Mouse (Mus musculus): Measurements from ENCODE around the gene Fbp1. TPM values are rescaled to one million over a fixed set of nuclear protein-coding genes. Genes with fewer than 3 reads are reported as not detected.
A peak's percentile ranks its signal among the peaks of the same experiment; 100 is the strongest.
"Not testable (repeated sequence)": the region's sequence is repeated elsewhere in the genome, so short reads cannot be mapped to it uniquely, and the experiment has no call there.

Fbp1 gene
- polyA plus RNA-seq, 1 experiment: not detected

GRCm38 (mm10) chr13:62856305-62856675, 31.8 kb downstream of the Fbp1 start:
- H3K27me3 ChIP-seq (ENCODE audit: control insufficient read depth, insufficient read depth, insufficient read length): peaks cover 6% of the 10 kb centered on the region
- H3ac ChIP-seq (ENCODE audit: control insufficient read depth, insufficient read length, low read depth): no peak overlapping the region
- no peak overlapping the region for H3K4me3 ChIP-seq (ENCODE audit: insufficient read depth, poor library complexity, severe bottlenecking)
- TF ChIP-seq CTCF (IDR thresholded peaks at IDR 0.05; ENCODE audit: control insufficient read depth, insufficient read depth, insufficient read length): peak; percentile 94
- TF ChIP-seq MYOD1 (IDR thresholded peaks at IDR 0.05; ENCODE audit: control insufficient read depth, insufficient read length, low read depth): peak; percentile 60
- TF ChIP-seq MAX (IDR thresholded peaks at IDR 0.05): peak; percentile 99
- TF ChIP-seq MYOG (IDR thresholded peaks at IDR 0.05; ENCODE audit: control insufficient read depth, extremely low read depth, insufficient read length): no peak
- TF ChIP-seq CEBPB (IDR thresholded peaks at IDR 0.05; ENCODE audit: low read depth): no peak
- H3K79me3 ChIP-seq (ENCODE audit: low read depth): no peaks in the 10 kb centered on the region
- no peaks in the 10 kb centered on the region for H3K36me3 ChIP-seq (ENCODE audit: control insufficient read depth, insufficient read depth)
- H3K79me2 ChIP-seq (ENCODE audit: control insufficient read depth, insufficient read depth): no peaks in the 10 kb centered on the region

- H3K79me3 ChIP-seq (ENCODE audit: low read depth): no peaks in the 10 kb centered on the region
- no peaks in the 10 kb centered on the region for H3K36me3 ChIP-seq (ENCODE audit: control insufficient read depth, insufficient read depth)
- H3K4me3 ChIP-seq (ENCODE audit: insufficient read depth, poor library complexity, severe bottlenecking): no peak overlapping the region
- peaks cover 8% of the 10 kb centered on the region for H3K27me3 ChIP-seq (ENCODE audit: control insufficient read depth, insufficient read depth, insufficient read length)
- H3ac ChIP-seq (ENCODE audit: control insufficient read depth, insufficient read length, low read depth): no peak overlapping the region
- no peak for TF ChIP-seq MYOG (IDR thresholded peaks at IDR 0.05; ENCODE audit: control insufficient read depth, extremely low read depth, insufficient read length)
- no peak for TF ChIP-seq MYOD1 (IDR thresholded peaks at IDR 0.05; ENCODE audit: control insufficient read depth, insufficient read length, low read depth)
- no peak for TF ChIP-seq CEBPB (IDR thresholded peaks at IDR 0.05; ENCODE audit: low read depth)
- no peak for TF ChIP-seq CTCF (IDR thresholded peaks at IDR 0.05; ENCODE audit: control insufficient read depth, insufficient read depth, insufficient read length)
- TF ChIP-seq USF1 (IDR thresholded peaks at IDR 0.05; ENCODE audit: low read depth): no peak
- no peak for TF ChIP-seq MAX (IDR thresholded peaks at IDR 0.05)
- TF ChIP-seq FOSL1 (IDR thresholded peaks at IDR 0.05; ENCODE audit: insufficient read depth, low read length, poor library complexity, severe bottlenecking): no peak
- no peaks in the 10 kb centered on the region for H3K79me2 ChIP-seq (ENCODE audit: control insufficient read depth, insufficient read depth)
Measured at GRCm38 (mm10) chr13:62855396-62856304, 32.4 kb downstream of the Fbp1 start.

GRCm38 (mm10) chr13:62854666-62855065, 33.4 kb downstream of the Fbp1 start:
- Histone ChIP-seq H3K27me3 (ENCODE audit: control insufficient read depth, insufficient read depth, insufficient read length) (peaks cover 12% of the 10 kb centered on the region), H3K79me3 (ENCODE audit: low read depth) (no peaks in the 10 kb centered on the region), H3K36me3 (ENCODE audit: control insufficient read depth, insufficient read depth) (no peaks in the 10 kb centered on the region), H3K79me2 (ENCODE audit: control insufficient read depth, insufficient read depth) (no peaks in the 10 kb centered on the region), H3ac (ENCODE audit: control insufficient read depth, insufficient read length, low read depth) (no peak overlapping the region), H3K4me3 (ENCODE audit: insufficient read depth, poor library complexity, severe bottlenecking) (no peak overlapping the region)
- TF ChIP-seq MAX (IDR thresholded peaks at IDR 0.05): no peak
- peak; percentile 80 for TF ChIP-seq CTCF (IDR thresholded peaks at IDR 0.05; ENCODE audit: control insufficient read depth, insufficient read depth, insufficient read length)

DNA sequence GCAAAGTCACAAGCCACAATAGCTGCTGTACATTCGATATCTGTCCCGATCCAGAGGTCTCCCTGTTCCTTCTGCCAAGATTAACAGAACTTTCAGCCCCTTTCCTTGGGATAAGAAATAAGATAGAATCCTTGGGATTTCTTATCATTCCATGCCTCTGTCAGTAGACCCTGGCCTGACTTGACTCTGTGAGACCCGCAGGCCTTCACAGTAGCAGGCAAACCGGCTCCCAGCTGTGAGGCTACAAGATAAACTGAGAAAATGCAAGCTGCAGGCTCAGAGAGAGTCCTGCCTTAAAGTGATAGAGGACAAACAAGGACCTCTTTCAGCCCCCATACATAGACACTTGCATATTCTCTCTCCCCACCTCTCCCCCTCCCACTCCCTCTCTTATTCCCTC, 54.7 kb downstream of the Fbp1 start:
- Histone ChIP-seq H3K27me3 (ENCODE audit: control insufficient read depth, insufficient read depth, insufficient read length) (no peaks in the 10 kb centered on the region), H3K79me3 (ENCODE audit: low read depth) (no peaks in the 10 kb centered on the region), H3K36me3 (ENCODE audit: control insufficient read depth, insufficient read depth) (no peaks in the 10 kb centered on the region), H3ac (ENCODE audit: control insufficient read depth, insufficient read length, low read depth) (no peak overlapping the region), H3K4me3 (ENCODE audit: insufficient read depth, poor library complexity, severe bottlenecking) (no peak overlapping the region), H3K79me2 (ENCODE audit: control insufficient read depth, insufficient read depth) (no peaks in the 10 kb centered on the region)
- TF ChIP-seq MAX (IDR thresholded peaks at IDR 0.05) (no peak), CEBPB (IDR thresholded peaks at IDR 0.05; ENCODE audit: low read depth) (no peak), CTCF (IDR thresholded peaks at IDR 0.05; ENCODE audit: control insufficient read depth, insufficient read depth, insufficient read length) (no peak), USF1 (IDR thresholded peaks at IDR 0.05; ENCODE audit: low read depth) (no peak), MYOG (IDR thresholded peaks at IDR 0.05; ENCODE audit: control insufficient read depth, extremely low read depth, insufficient read length) (no peak), MYOD1 (IDR thresholded peaks at IDR 0.05; ENCODE audit: control insufficient read depth, insufficient read length, low read depth) (no peak), FOSL1 (IDR thresholded peaks at IDR 0.05; ENCODE audit: insufficient read depth, low read length, poor library complexity, severe bottlenecking) (no peak)

GRCm38 (mm10) chr13:62832239-62832638, 55.8 kb downstream of the Fbp1 start:
- Histone ChIP-seq H3K27me3 (ENCODE audit: control insufficient read depth, insufficient read depth, insufficient read length) (no peaks in the 10 kb centered on the region), H3ac (ENCODE audit: control insufficient read depth, insufficient read length, low read depth) (no peak overlapping the region), H3K36me3 (ENCODE audit: control insufficient read depth, insufficient read depth) (no peaks in the 10 kb centered on the region), H3K4me3 (ENCODE audit: insufficient read depth, poor library complexity, severe bottlenecking) (no peak overlapping the region), H3K79me3 (ENCODE audit: low read depth) (no peaks in the 10 kb centered on the region), H3K79me2 (ENCODE audit: control insufficient read depth, insufficient read depth) (no peaks in the 10 kb centered on the region)
- TF ChIP-seq CTCF (IDR thresholded peaks at IDR 0.05; ENCODE audit: control insufficient read depth, insufficient read depth, insufficient read length) (no peak), MYOD1 (IDR thresholded peaks at IDR 0.05; ENCODE audit: control insufficient read depth, insufficient read length, low read depth) (no peak), MAX (IDR thresholded peaks at IDR 0.05) (no peak), MYOG (IDR thresholded peaks at IDR 0.05; ENCODE audit: control insufficient read depth, extremely low read depth, insufficient read length) (no peak), USF1 (IDR thresholded peaks at IDR 0.05; ENCODE audit: low read depth) (no peak), CEBPB (IDR thresholded peaks at IDR 0.05; ENCODE audit: low read depth) (no peak), FOSL1 (IDR thresholded peaks at IDR 0.05; ENCODE audit: insufficient read depth, low read length, poor library complexity, severe bottlenecking) (no peak)

GRCm38 (mm10) chr13:62815705-62816104, 72.4 kb downstream of the Fbp1 start:
- H3K4me3 ChIP-seq (ENCODE audit: insufficient read depth, poor library complexity, severe bottlenecking): not testable (repeated sequence)

More at GRCm38 (mm10) chr13:62815705-62816104, 72.4 kb downstream of the Fbp1 start:
- H3K36me3 ChIP-seq (ENCODE audit: control insufficient read depth, insufficient read depth); H3ac ChIP-seq (ENCODE audit: control insufficient read depth, insufficient read length, low read depth); H3K79me2 ChIP-seq (ENCODE audit: control insufficient read depth, insufficient read depth); H3K79me3 ChIP-seq (ENCODE audit: low read depth); H3K27me3 ChIP-seq (ENCODE audit: control insufficient read depth, insufficient read depth, insufficient read length): not testable (repeated sequence)

Other genes with a start within 250 kb of the Fbp1 start
- 2.4 TPM for gene Platr25, start 127.6 kb downstream of the Fbp1 start, polyA plus RNA-seq (2012; fragmentation: generic; extraction: Trizol)
- 0.32 TPM for gene Gm5141, start 102.5 kb downstream of the Fbp1 start, polyA plus RNA-seq (2012; fragmentation: generic; extraction: Trizol)
- not detected for gene Fbp2, start 29.9 kb downstream of the Fbp1 start, polyA plus RNA-seq (2012; fragmentation: generic; extraction: Trizol)
- 91.7 TPM for gene 2010111I01Rik, start 76.6 kb upstream of the Fbp1 start, polyA plus RNA-seq (2012; fragmentation: generic; extraction: Trizol)

Measured in C2C12 (cell line).